Mouse (Mus musculus) frontal cortex, adult 2 months (tissue): ENCODE measurements around the gene Calr. TPM values are rescaled to one million over a fixed set of nuclear protein-coding genes. Genes with fewer than 3 reads are reported as not detected.

Experiments
- DNase-seq, 2 experiments: peaks; one replicate each; pipeline ENCODE4 v3.0.0; 2022; ENCODE audit warnings: low spot score in 1 of 2; ENCODE audit errors: extremely low spot score in 1 of 2
- polyA plus RNA-seq: library from polyadenylated mRNA; depleted of rRNA; stranded (reverse); fragments of >200 nt; gene quantifications from 2 replicates; pipeline ENCODE4 v1.2.3, GENCODE M21; 2012

The Calr gene
- polyA plus RNA-seq, 1 experiment, result 561 TPM

DNA sequence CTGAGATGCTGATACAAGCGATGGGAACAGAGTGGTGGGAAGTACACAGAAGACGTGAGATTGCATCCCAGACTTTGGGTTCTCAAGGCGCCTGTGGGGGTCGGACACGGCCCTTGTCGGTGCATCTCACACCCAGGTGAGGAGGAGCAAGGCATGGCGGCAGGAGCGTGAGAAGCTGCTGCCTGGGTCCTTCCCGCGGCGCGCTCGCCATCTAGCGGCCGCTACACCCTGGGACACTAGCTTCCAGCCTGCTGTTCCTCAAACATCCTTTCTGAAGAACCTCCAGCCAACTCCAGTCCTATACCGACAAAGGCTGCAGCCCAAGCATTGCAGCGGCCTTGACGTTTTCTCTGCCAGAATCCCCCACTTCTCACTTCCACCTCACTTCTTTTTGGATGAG, 23.1 kb downstream of the Calr start:
- peak in 1 of 2 experiments; percentile 73 for DNase-seq

DNA sequence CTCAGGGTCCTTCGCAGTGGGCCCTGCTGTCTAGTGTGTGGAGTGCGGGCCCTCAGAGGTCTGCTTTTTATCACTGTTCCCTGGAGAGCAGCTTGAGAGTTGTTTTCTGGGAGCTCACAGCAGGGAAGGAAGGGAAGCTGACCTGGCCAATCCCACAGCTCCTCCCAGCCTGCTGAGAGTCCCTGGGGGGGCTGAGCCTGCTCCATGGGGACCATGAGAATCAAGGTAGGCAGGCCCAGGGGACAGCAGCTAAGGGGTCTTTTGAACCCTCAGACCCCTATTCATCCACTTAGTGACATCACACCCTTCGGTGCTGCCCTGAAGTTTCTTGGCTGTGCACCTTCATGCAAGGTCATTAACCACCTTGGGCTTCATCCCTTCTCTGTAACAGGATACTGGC, 24.0 kb downstream of the Calr start, which contains the start of gene Dand5:
Gene Dand5, minus strand, starts transcription at position 101 of the 400 bp plus-strand sequence.
- no peak for DNase-seq

DNA sequence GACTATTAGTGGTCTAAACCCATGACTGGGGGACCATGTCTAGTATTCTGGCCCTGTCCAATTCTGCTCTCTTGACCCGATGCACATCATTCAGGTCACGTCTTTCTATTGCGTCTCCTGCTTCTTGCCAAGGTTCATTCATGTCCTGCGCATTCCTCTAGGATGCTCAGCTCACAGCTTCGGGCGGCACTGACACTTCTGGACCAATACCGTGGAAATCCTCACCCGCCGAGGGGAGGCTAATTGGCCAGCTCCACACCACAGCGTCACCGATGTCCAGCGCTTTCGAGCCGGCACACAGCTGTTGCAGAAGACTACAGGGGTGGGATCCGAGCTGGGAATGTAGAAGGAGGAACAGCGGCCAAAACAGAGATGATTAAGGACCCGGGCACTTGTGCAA, 30.6 kb downstream of the Calr start:
- no peak for DNase-seq

DNA sequence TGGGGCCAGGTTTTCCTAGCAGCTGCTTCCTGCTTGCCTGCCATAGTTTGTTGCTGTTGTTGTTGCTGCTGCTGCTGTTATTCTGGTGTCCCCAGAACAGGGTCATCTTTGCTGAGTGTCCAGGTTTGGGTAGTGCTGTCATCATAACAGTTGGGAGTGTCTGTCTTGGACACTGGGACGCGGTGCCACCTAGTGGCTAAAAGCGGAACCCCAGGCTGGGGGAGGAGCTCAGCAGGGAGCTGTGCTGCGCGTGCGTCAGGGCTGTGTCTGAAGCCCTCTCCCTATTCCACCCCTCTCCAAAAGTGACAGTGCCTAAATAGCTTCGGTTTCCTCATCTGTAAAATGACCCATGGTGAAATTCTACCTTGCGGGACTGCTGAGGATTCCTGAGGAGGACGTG, 31.2 kb downstream of the Calr start:
- peak; percentile 89 to 99 for DNase-seq

DNA sequence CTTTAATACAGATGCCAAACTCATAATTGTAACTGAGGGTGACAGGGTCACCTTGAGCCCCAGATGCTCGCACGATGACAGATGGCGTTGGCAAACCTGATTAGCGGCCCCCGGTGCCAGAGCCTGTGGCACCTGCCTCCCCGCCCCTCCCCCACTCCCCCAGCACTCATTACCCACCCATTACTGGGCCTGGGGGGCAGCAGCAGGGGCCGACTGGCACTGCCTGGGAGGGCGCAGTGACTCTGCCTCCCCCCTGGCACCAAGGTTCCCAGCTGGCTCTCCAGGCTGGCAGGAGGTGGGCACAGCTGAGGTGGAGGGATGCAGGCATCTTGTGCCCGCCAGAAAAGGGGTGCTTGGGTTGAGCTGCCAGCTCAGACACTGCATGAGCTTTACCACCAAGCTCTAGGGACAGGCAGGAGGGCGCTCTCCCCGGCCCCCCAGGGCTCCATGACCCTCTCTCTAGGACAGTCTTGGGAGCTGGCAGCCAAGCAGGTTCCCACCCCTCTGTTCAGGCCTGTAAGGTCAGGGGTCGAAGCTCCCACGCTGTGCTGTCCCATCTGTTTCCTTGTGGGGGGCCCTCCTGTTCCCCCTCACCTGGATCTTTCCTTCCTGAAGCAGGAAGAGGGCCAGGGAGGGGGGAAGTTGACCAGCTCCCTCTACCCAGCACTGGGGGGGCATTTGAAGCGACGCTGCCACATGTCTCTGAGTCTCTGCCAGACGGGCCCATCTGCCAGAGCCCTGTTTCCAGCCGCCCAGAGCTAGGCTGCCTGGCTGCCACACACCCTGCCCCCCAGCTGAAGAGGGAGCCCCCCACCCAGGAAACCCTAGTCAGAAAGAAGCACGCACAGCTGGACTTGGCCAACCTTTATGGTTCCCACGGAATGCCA, 31.9 kb downstream of the Calr start:
- DNase-seq, result no peak

DNA sequence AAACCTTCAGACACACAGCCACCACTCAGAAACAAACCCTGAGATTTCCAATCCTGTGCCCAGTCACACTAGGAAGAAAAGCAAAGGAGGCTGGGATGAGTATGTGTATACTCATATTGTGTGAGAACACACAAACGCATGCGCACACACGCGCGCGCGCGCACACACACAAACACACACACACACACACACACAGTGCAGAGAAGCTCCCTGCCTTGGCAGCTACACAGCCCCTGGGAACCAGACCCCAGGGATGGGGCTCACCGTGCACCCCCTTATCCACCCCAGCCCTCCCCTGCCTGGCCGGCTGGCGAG, 32.5 kb downstream of the Calr start:
- DNase-seq, result no peak

DNA sequence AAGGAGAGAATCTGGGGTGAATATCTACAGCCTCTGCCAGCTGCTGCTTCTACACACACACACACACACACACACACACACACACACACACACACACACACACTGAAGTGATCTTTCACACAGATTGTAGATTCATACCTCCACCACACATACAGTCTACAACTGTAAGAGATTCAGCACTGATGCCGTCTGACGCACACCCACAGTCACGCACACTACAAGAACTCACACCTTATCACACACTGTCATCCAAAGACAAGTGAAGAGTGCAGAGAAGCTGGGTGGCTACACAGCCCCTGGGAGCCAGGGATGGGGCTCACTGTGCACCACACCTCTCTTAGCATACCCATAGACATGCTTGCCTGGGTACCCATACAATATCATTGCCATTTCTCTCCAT, 32.9 kb downstream of the Calr start:
- DNase-seq, result no peak

DNA sequence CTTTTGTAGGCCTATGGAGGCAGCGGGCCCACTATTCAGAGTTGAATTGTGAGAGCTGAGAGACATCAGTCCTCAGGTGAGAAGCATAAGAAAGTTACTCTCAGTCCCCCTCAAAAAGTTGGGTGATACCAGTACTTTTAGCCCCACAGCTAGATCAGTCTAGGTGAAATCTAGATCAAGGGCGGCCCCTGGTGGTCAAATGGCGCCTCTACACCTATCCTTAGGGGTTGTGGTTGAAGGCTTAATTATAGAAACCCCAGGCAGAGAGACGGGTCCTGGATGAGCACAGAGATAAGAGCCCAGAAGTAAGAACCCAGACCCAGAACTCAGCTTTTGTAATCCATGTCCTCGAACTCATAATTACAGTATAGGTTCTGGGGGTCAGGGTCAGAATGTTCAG, 33.7 kb downstream of the Calr start:
- peak in 1 of 2 experiments; percentile 96 for DNase-seq

DNA sequence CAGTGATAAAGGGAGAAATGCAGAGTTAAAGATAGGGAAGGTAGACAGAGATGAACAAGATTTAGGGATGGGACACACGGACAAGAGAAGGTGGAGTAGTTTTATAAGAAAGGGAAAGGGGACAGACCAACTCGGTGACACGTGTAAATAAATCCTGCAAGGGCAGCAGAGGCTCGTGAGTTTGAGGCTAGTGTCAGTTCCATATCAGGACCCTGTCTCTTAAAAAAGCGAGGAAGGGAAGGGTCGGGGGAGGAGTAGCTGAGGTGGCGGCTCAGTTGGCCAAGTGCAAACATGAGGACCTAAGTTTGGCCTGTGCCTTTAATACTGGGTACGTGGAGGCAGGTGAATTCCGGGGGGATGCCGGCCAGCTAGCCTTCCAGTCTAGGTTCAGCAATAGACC, 35.4 kb downstream of the Calr start:
- no peak for DNase-seq

DNA sequence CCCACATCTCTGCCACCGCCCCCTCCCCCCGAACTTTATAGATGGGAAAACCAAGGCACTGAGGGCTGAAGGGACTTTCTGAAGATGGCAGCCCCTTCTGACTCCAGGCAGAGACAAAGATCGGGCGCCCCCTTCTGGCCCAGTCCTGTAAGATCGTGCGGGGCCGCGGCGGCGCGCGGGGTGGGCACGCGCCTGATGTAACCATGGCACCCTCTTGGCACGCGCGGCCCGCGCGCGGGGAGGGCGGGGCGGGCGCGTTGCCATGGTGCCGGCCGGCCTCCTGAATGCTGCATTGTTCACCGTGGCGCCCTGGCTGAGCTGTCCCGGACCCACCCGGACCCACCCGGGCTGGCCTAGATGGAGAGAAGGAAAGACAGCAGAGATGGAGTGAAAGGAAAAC, 35.8 kb downstream of the Calr start:
- peak; percentile 90 to 99 for DNase-seq

DNA sequence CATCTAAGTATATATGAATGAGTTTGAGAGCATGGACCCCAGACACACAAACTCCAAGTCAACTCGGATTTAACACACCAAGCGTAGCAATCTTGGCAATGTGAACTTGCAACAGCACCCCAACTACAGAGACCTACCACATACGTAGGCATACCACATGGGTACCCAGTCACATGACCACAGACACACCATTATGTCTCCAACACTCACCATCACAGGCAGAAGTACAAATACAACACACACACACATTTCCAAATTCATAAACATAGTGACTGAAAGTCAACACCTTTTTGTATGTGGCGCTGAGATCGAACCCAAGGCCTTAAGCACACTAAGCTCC, 36.8 kb downstream of the Calr start:
- DNase-seq, result no peak

DNA sequence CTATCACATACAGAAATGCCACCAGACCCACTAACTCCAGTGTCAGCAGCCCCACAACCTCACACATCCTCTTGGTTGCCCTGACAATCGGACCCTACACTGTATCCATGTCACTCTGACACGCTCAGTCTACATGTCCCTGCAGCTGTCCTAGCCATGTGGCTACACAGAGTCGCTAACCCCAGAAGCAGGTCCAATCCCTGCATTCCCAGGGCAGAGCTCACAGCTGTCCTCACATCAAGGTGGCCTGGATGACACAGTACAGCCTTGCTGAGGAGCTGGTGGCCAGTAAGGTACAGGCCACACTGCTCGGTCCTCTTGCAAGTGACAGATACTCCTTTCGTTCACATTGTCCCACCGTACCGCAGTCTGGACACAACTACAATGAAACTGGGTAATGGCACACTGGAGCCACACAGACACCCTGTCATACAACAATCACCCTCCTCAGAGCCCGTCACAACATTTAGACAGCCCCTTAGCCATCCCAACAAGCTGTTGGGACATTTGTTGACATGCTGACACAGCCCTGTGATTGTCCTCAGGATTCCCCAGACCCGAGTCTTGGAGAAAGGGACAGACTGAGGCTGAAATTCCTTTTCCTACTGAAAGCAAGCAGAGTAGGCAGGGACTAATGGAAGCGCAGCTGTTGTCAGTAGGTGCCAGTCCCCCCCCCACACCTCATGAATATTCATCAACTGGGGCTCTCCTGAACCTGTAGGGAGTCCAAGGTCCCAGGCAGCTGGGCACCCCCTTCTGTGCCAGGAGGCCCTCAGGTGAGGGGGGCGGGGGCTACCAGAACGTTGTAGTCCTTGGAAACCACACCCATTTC, 37.4 kb downstream of the Calr start:
- no peak for DNase-seq

DNA sequence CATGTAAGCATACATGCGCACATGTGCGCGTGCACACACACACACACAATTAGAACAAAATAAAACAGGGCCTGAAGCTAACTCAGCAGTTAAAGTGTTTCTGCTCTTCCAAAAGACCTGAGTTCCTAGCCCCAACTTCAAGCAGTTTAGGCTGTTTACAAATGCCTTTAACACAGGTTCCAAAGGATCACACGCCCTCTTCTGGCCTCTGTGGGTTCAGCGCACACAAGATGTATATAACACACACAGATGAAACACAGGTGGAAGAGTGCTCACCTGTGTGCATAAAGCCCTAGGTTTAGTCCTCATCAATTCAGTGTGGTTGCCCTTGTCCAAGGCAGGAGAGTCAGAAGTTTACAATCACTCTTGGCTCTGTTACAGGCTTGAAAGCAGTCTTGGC, 40.7 kb downstream of the Calr start:
- DNase-seq, result no peak

DNA sequence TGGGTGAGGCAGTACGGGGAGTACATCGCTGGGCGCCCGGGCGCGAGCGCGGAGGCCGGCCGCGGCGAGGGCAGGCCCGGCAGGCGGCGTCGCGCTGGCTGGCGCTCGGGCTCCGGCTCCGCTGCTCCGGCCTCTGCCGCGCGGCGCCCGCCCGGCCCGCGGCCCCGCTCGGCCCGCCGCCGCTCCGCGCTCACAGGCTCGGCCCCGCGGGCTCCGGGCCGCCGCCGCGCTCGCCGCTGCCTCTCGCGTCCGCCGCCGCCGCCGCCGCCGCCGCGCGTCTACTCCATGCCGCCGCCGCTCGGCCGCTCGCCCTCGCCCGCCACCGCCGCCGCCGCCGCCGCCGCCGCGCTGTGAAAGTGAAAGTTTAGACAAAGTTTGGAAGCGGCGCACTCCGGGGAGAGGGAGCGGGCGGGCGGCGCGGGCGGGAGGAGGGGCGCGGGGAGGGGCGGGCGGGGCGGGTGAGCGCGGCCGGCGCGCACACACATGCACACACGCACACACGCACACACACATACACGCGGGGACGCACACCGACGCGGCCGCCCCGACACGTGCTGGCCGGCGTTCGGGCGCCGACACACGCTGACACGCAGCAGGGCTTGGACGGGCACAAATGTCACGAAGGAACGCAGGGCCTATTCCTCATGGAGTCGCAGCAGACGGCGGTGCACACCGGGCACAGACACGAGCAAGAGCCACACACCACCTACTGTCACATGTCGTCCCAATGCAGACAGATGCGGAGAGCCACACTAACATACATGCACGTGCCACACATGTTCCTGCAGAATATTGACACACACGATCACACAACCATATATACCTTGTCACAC, 46.5 kb downstream of the Calr start, which contains the start of gene Nfix:
Gene Nfix, minus strand, starts transcription at position 346 of the 833 bp plus-strand sequence.
- no peak for DNase-seq

DNA sequence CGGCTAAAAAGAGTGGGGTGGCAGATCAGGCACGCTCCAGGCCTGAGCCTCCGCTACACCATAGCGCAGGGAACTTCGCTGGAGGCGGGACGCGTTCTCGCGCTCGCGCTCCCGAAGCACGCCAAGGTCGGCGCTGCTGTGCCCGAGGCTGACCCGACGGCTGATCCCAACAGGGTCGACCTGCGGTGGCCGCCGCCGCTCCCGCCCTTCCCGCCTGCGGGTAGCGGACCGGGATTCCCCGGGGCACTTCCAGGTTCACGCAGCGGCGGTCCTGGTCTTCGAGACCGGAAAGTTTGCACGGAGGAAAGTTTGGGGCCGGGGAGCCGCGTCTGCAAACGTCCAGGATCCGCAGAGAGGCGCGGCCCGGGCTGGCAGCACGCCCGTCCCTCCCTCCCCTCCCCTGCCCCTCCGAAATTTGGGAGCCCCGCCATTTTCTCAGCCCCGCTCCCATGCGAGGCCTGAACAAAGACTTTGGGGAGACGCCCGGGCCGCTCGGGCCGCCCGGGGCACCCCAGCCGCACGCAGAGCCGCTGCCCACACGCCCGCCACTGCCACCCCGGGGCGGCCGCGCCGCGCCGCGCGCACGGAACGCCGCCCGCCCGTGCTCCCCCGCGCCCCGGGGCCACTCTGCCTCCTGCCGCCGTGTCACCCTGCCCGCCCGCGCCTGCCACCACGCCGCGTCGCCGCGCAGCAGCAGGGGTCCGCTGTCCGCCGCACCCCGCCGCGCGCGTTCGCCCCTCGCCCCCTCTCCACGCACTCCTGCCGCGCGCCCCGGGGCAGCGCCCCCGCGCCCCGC, 47.4 kb downstream of the Calr start:
- no peak for DNase-seq

DNA sequence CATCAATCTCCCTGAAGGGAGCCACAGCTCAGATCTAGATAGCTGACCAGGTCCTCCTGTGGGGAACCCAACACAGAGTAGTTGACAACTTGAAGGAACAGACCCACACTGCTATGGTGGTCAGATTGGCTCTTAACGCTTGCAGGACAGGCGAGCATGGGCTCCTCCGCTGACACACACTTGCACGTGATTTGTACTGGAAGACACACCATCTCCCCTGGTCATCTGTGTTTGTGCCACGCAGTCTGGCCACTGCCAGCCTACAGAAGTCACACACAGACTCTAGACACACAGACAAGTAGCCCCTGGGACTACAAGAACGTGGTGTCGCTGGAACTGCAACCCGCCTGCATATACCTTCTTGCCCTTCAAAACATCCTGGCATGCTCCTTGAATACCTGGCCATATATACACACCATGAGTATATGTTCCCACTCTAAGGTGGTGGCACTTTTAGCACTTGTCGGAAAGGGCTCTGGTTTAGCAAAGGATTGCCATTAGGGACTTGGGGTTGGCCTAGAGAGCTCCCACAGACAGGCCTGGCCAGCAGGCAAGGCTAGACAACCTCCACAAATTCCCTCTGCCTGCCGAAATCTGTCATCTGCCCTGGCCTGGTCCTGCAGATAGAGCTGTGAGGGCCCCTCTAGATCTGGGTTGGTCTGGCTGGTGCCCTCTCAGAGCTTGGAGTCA, 48.1 kb downstream of the Calr start:
- DNase-seq, result no peak

DNA sequence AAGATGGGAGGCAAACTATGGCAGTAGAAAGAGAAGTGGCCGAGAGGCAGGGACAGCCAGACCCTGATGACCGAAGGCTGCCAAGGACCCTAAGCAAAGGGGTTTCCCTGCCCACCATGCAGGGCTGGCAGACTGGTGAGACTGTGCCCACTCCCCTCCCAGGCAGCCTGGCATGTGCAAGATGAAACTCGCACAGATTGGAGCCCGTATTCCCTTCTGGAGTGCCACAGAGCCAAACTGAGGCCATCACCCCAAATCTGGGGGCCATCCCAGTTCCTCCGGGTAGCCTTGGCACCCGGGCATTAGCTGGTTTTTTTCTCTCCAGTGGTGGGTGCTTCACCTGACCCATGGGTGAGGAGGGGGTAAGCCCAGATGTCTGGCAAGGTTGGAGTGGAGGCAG, 48.8 kb downstream of the Calr start:
- no peak for DNase-seq

DNA sequence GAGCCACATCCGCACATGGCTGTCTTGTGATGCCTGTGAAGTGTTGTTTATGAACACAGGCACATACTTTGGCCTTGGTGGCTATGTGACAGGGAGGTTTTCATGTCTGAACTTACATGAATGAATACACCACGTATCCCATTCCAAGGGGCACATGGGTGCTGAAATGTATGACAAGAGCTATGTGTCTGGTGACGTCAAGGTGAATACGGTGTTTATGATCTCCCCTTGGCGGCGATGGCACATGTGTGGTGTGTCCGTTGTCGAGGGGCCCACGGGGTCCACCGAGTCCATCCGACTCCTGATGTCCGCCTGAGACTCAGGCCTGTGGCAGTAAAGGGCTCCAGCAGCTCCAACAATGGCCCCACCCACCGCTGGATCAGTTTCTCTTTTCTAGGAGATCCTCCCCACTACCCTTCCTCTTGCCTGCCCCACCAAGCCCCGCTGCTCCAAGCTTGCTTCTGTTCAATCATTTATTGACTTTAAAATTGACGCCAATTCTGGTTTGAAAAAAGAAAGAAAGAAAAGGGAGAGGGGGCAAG, 49.4 kb downstream of the Calr start:
- DNase-seq, result no peak

DNA sequence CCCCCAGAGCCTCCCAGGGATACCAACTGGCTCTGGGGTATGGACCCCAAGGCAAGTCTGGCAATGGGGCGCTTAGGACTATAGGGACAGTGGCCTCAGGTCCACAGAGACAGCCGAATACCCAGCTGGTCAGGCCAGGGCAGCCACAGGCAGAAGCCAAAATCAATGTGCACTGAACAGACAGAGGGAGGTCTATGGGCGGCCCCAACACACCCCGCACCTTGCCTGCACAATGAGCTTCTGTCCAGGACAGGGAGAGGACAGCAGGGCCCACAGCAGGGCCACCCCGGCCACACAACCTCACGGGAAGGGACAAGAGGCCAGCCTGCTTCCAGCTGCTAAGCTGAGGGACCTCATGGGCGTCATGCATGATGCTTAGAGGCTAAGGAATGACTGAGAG, 52.2 kb downstream of the Calr start:
- no peak for DNase-seq
